Comparison of ENCODE assay signal across 22 mouse cellular contexts in genomic region chr16:95798099-95798498, GRCm38 (mm10).
DNase-seq lines count a peak whose midpoint lies in the region; ATAC-seq and TF ChIP-seq lines count a peak whose summit lies in the region.
"Had no signal": no experiment of that assay in that cellular context is flagged by ENCODE, and none has a peak within 500 bp of the region (broad histone marks: within the 10 kb centered on the region; RNA-seq: fewer than 3 reads in every experiment).

No protein-coding gene starts in this region.

- TF ChIP-seq CTCF in left cerebral cortex, adult 2 months (IDR thresholded peaks at IDR 0.05) = no peak

- ATAC-seq in midbrain, embryonic 14.5 days (ENCODE audit: low FRiP score, low TSS enrichment) = no peak
- no peak for ATAC-seq in midbrain, embryonic 11.5 days (ENCODE audit: low FRiP score)
- ATAC-seq in activated CD4-positive, CD25-positive, alpha-beta regulatory T cell, adult 4 months = peak; percentile 37
- no peak for ATAC-seq in hindbrain, embryonic 11.5 days (ENCODE audit: low FRiP score)
- ATAC-seq: intestine, postnatal 0 days; midbrain, embryonic 16.5 days had no signal

- H3K9ac ChIP-seq in midbrain, embryonic 14.5 days (replicated peaks; ENCODE audit: low read length) = no peak overlapping the region
- no peak overlapping the region for H3K9ac ChIP-seq in midbrain, embryonic 11.5 days (ENCODE audit: low read length)
- H3K9ac ChIP-seq in hindbrain, embryonic 11.5 days (ENCODE audit: low read depth, low read length) = no peak overlapping the region
- H3K9ac ChIP-seq: embryonic facial prominence, embryonic 15.5 days; heart, embryonic 12.5 days; liver, embryonic 14.5 days; lung, embryonic 14.5 days had no signal

- H3K9me3 ChIP-seq in midbrain, embryonic 14.5 days (ENCODE audit: control insufficient read depth, low read length) = no peaks in the 10 kb centered on the region
- H3K9me3 ChIP-seq in midbrain, embryonic 11.5 days (ENCODE audit: control insufficient read depth, low read length) = no peaks in the 10 kb centered on the region
- H3K9me3 ChIP-seq in hindbrain, embryonic 11.5 days (ENCODE audit: control insufficient read depth, low read length) = no peaks in the 10 kb centered on the region
- H3K9me3 ChIP-seq: embryonic facial prominence, embryonic 15.5 days; heart, embryonic 12.5 days; hindbrain, embryonic 10.5 days had no signal

- no peaks in the 10 kb centered on the region for H3K36me3 ChIP-seq in midbrain, embryonic 14.5 days (ENCODE audit: control insufficient read depth, insufficient read depth, low read length)
- H3K36me3 ChIP-seq in midbrain, embryonic 11.5 days (ENCODE audit: control insufficient read depth, insufficient read depth, low read length) = no peaks in the 10 kb centered on the region
- no peaks in the 10 kb centered on the region for H3K36me3 ChIP-seq in hindbrain, embryonic 11.5 days (ENCODE audit: control insufficient read depth, insufficient read depth, low read length)
- H3K36me3 ChIP-seq: embryonic facial prominence, embryonic 15.5 days; heart, embryonic 12.5 days; hindbrain, embryonic 10.5 days had no signal

- no peaks in the 10 kb centered on the region for H3K27me3 ChIP-seq in midbrain, embryonic 14.5 days (ENCODE audit: control insufficient read depth, insufficient read depth, low read length)
- H3K27me3 ChIP-seq in midbrain, embryonic 11.5 days (ENCODE audit: control insufficient read depth, insufficient read depth, low read length) = no peaks in the 10 kb centered on the region
- no peaks in the 10 kb centered on the region for H3K27me3 ChIP-seq in hindbrain, embryonic 11.5 days (ENCODE audit: control insufficient read depth, insufficient read depth, low read length)
- H3K27me3 ChIP-seq: embryonic facial prominence, embryonic 15.5 days; heart, embryonic 12.5 days had no signal

- H3K4me1 ChIP-seq in midbrain, embryonic 14.5 days (ENCODE audit: control insufficient read depth, insufficient read depth, low read length) = no peaks in the 10 kb centered on the region
- H3K4me1 ChIP-seq in midbrain, embryonic 11.5 days (ENCODE audit: control insufficient read depth, insufficient read depth, low read length) = no peaks in the 10 kb centered on the region
- H3K4me1 ChIP-seq in hindbrain, embryonic 11.5 days (replicated peaks; ENCODE audit: control insufficient read depth, insufficient read depth, low read length) = no peaks in the 10 kb centered on the region

- no peak overlapping the region for H3K27ac ChIP-seq in midbrain, embryonic 14.5 days (replicated peaks; ENCODE audit: low read depth, low read length)
- no peak overlapping the region for H3K27ac ChIP-seq in midbrain, embryonic 11.5 days (ENCODE audit: low read depth, low read length)
- H3K27ac ChIP-seq in left cerebral cortex, adult 2 months = no peak overlapping the region
- H3K27ac ChIP-seq in hindbrain, embryonic 11.5 days (ENCODE audit: low read depth, low read length) = no peak overlapping the region
- H3K27ac ChIP-seq: embryonic facial prominence, embryonic 15.5 days; hindbrain, embryonic 10.5 days; hindbrain, postnatal 0 days; liver, embryonic 14.5 days had no signal

- no peak overlapping the region for H3K4me2 ChIP-seq in midbrain, embryonic 14.5 days (ENCODE audit: low read length)
- no peak overlapping the region for H3K4me2 ChIP-seq in midbrain, embryonic 11.5 days
- no peak overlapping the region for H3K4me2 ChIP-seq in hindbrain, embryonic 11.5 days (replicated peaks; ENCODE audit: low read depth, low read length)
- H3K4me2 ChIP-seq: embryonic facial prominence, embryonic 15.5 days; heart, embryonic 12.5 days; lung, embryonic 14.5 days had no signal

- peak; percentile 22 for DNase-seq in midbrain, embryonic 14.5 days
- DNase-seq in midbrain, embryonic 11.5 days (ENCODE audit: low spot score, missing footprints) = no peak
- DNase-seq in thymus, postnatal 0 days (ENCODE audit: low spot score) = peak; percentile 72
- DNase-seq in left cerebral cortex, adult 2 months (ENCODE audit: extremely low spot score in 1 of 2, low spot score in 2 of 2) = no peak
- DNase-seq in hindbrain, embryonic 11.5 days (ENCODE audit: low spot score) = no peak
- no peak for DNase-seq in gastrocnemius, postnatal 14 days
- DNase-seq: adrenal gland, postnatal 36 days; cerebellum, adult 11 months; cerebellum, adult 9-11 months; heart, postnatal 10 days; kidney, postnatal 36 days; layer of hippocampus, postnatal 36 days; lung, embryonic 14.5 days had no signal

- intact Hi-C loops in left cerebral cortex, adult 2 months (cut with DNase I) = no loop called here
- intact Hi-C loops in gastrocnemius, postnatal 14 days (cut with DNase I; ENCODE audit: low total_unique reads) = no loop called here

- 80% methylated on average over 11 of the region's 11 CpGs for WGBS in midbrain, embryonic 14.5 days
- WGBS in midbrain, embryonic 11.5 days = 88% methylated on average over 11 of the region's 11 CpGs
- 78% methylated on average over 11 of the region's 11 CpGs for WGBS in hindbrain, embryonic 11.5 days

- no peak overlapping the region for H3K4me3 ChIP-seq in midbrain, embryonic 14.5 days (replicated peaks; ENCODE audit: low read depth, low read length)
- H3K4me3 ChIP-seq in midbrain, embryonic 11.5 days (ENCODE audit: low read depth, low read length) = no peak overlapping the region
- H3K4me3 ChIP-seq in left cerebral cortex, adult 2 months = no peak overlapping the region
- no peak overlapping the region for H3K4me3 ChIP-seq in hindbrain, embryonic 11.5 days (ENCODE audit: low read depth, low read length)
- H3K4me3 ChIP-seq: embryonic facial prominence, embryonic 15.5 days; heart, embryonic 12.5 days; hindbrain, embryonic 10.5 days; myocyte had no signal

Comparison
In these comparisons a context has a peak if more than half of its experiments do, and no peak if none do; other contexts are left out.
1. DNase-seq: peak in midbrain, embryonic 14.5 days (single experiment) and thymus, postnatal 0 days (single experiment); none in midbrain, embryonic 11.5 days (single experiment), left cerebral cortex, adult 2 months (0 of 2), hindbrain, embryonic 11.5 days (single experiment) and gastrocnemius, postnatal 14 days (single experiment).